Mouse (Mus musculus): ENCODE measurements at regions not wholly inside any gene's neighbourhood (a gene's known extent, or its start where the extent isn't known, plus 50 kb on each side); places are given as distances from the start of the nearest gene placed in this dataset.
"Not testable (repeated sequence)": the region's sequence is repeated elsewhere in the genome, so short reads cannot be mapped to it uniquely, and the experiment has no call there.

- Histone ChIP-seq H3K36me3 (replicated peaks; ENCODE audit: low read length) (no peaks in the 10 kb centered on the region), H3K9me3 (no peaks in the 10 kb centered on the region), H3K4me1 (no peaks in the 10 kb centered on the region), H3K27me3 (replicated peaks) (peaks cover 23% of the 10 kb centered on the region), H3K4me3 (replicated peaks) (no peak overlapping the region)
- TF ChIP-seq GATA1 (IDR thresholded peaks at IDR 0.05; ENCODE audit: borderline replicate concordance, low read length) (no peak), FLI1 (IDR thresholded peaks at IDR 0.05; ENCODE audit: low read length) (no peak)
Observed at GRCm38 (mm10) chr12:113241373-113242193, 55.9 kb downstream of the Tmem121 start.

GRCm38 (mm10) chr12:113242194-113242510 is 56.4 kb downstream of the Tmem121 start:
- Histone ChIP-seq H3K27me3 (replicated peaks) (peaks cover 27% of the 10 kb centered on the region), H3K36me3 (replicated peaks; ENCODE audit: low read length) (no peaks in the 10 kb centered on the region), H3K4me1 (no peaks in the 10 kb centered on the region), H3K4me3 (replicated peaks) (no peak overlapping the region), H3K9me3 (no peaks in the 10 kb centered on the region)
- no peak for TF ChIP-seq GATA1 (IDR thresholded peaks at IDR 0.05; ENCODE audit: borderline replicate concordance, low read length)
- no peak for TF ChIP-seq FLI1 (IDR thresholded peaks at IDR 0.05; ENCODE audit: low read length)

- Histone ChIP-seq H3K36me3 (replicated peaks; ENCODE audit: low read length) (no peaks in the 10 kb centered on the region), H3K9me3 (no peaks in the 10 kb centered on the region), H3K4me1 (no peaks in the 10 kb centered on the region), H3K4me3 (replicated peaks) (no peak overlapping the region), H3K27me3 (replicated peaks) (peaks cover 31% of the 10 kb centered on the region)
- no peak for TF ChIP-seq GATA1 (IDR thresholded peaks at IDR 0.05; ENCODE audit: borderline replicate concordance, low read length)
- no peak for TF ChIP-seq FLI1 (IDR thresholded peaks at IDR 0.05; ENCODE audit: low read length)
Observed at GRCm38 (mm10) chr12:113244685-113245084, 59.0 kb downstream of the Tmem121 start.

GRCm38 (mm10) chr12:113253446-113254424 is 68.0 kb downstream of the Tmem121 start:
- H3K4me1 ChIP-seq: not testable (repeated sequence)

GRCm38 (mm10) chr12:113255331-113255730 is 69.6 kb downstream of the Tmem121 start:
- peaks cover 23% of the 10 kb centered on the region for H3K27me3 ChIP-seq (replicated peaks)
- no peaks in the 10 kb centered on the region for H3K36me3 ChIP-seq (replicated peaks; ENCODE audit: low read length)
- H3K4me1 ChIP-seq: no peaks in the 10 kb centered on the region
- H3K4me3 ChIP-seq (replicated peaks): no peak overlapping the region
- H3K9me3 ChIP-seq: no peaks in the 10 kb centered on the region
- TF ChIP-seq GATA1 (IDR thresholded peaks at IDR 0.05; ENCODE audit: borderline replicate concordance, low read length): no peak
- TF ChIP-seq FLI1 (IDR thresholded peaks at IDR 0.05; ENCODE audit: low read length): no peak

More at GRCm38 (mm10) chr12:113253446-113254424, 68.0 kb downstream of the Tmem121 start:
- H3K27me3 ChIP-seq (replicated peaks): peaks cover 14% of the 10 kb centered on the region
- not testable (repeated sequence) for H3K4me3 ChIP-seq (replicated peaks); H3K36me3 ChIP-seq (replicated peaks; ENCODE audit: low read length); H3K9me3 ChIP-seq

GRCm38 (mm10) chr12:113256628-113257027 is 70.9 kb downstream of the Tmem121 start:
- Histone ChIP-seq H3K36me3 (replicated peaks; ENCODE audit: low read length) (no peaks in the 10 kb centered on the region), H3K27me3 (replicated peaks) (peaks cover 25% of the 10 kb centered on the region), H3K4me1 (no peaks in the 10 kb centered on the region), H3K9me3 (no peaks in the 10 kb centered on the region), H3K4me3 (replicated peaks) (no peak overlapping the region)
- TF ChIP-seq FLI1 (IDR thresholded peaks at IDR 0.05; ENCODE audit: low read length): no peak
- no peak for TF ChIP-seq GATA1 (IDR thresholded peaks at IDR 0.05; ENCODE audit: borderline replicate concordance, low read length)

- TF ChIP-seq FLI1 (IDR thresholded peaks at IDR 0.05; ENCODE audit: low read length) (no peak), GATA1 (IDR thresholded peaks at IDR 0.05; ENCODE audit: borderline replicate concordance, low read length) (no peak)
- Histone ChIP-seq H3K9me3 (no peaks in the 10 kb centered on the region), H3K36me3 (replicated peaks; ENCODE audit: low read length) (no peaks in the 10 kb centered on the region), H3K4me1 (no peaks in the 10 kb centered on the region), H3K4me3 (replicated peaks) (no peak overlapping the region), H3K27me3 (replicated peaks) (peaks cover 26% of the 10 kb centered on the region)
Observed at GRCm38 (mm10) chr12:113257243-113257642, 71.5 kb downstream of the Tmem121 start.

GRCm38 (mm10) chr12:113259476-113259875 is 73.7 kb downstream of the Tmem121 start:
- peaks cover 35% of the 10 kb centered on the region for H3K27me3 ChIP-seq (replicated peaks)
- no peaks in the 10 kb centered on the region for H3K36me3 ChIP-seq (replicated peaks; ENCODE audit: low read length)
- H3K4me3 ChIP-seq (replicated peaks): no peak overlapping the region
- H3K9me3 ChIP-seq: no peaks in the 10 kb centered on the region
- no peaks in the 10 kb centered on the region for H3K4me1 ChIP-seq
- TF ChIP-seq GATA1 (IDR thresholded peaks at IDR 0.05; ENCODE audit: borderline replicate concordance, low read length) (no peak), FLI1 (IDR thresholded peaks at IDR 0.05; ENCODE audit: low read length) (no peak)

GRCm38 (mm10) chr12:113260304-113260703 is 74.6 kb downstream of the Tmem121 start:
- H3K9me3 ChIP-seq: no peaks in the 10 kb centered on the region

GRCm38 (mm10) chr12:113275934-113276333 is 90.2 kb downstream of the Tmem121 start:
- Histone ChIP-seq H3K36me3 (replicated peaks; ENCODE audit: low read length) (no peaks in the 10 kb centered on the region), H3K4me1 (peaks cover 35% of the 10 kb centered on the region), H3K4me3 (replicated peaks) (no peak overlapping the region), H3K9me3 (no peaks in the 10 kb centered on the region), H3K27me3 (replicated peaks) (peaks cover 25% of the 10 kb centered on the region)
- TF ChIP-seq GATA1 (IDR thresholded peaks at IDR 0.05; ENCODE audit: borderline replicate concordance, low read length) (no peak), FLI1 (IDR thresholded peaks at IDR 0.05; ENCODE audit: low read length) (no peak)

More at GRCm38 (mm10) chr12:113260304-113260703, 74.6 kb downstream of the Tmem121 start:
- Histone ChIP-seq H3K4me1 (no peaks in the 10 kb centered on the region), H3K36me3 (replicated peaks; ENCODE audit: low read length) (no peaks in the 10 kb centered on the region), H3K4me3 (replicated peaks) (no peak overlapping the region), H3K27me3 (replicated peaks) (peaks cover 38% of the 10 kb centered on the region)
- TF ChIP-seq FLI1 (IDR thresholded peaks at IDR 0.05; ENCODE audit: low read length) (no peak), GATA1 (IDR thresholded peaks at IDR 0.05; ENCODE audit: borderline replicate concordance, low read length) (no peak)
